Mouse (Mus musculus): ENCODE results near the gene Agtpbp1.
"Not testable (repeated sequence)": the region's sequence is repeated elsewhere in the genome, so short reads cannot be mapped to it uniquely, and the experiment has no call there.

The Agtpbp1 gene

GRCm38 (mm10) chr13:59481484-59481855 lies 103.6 kb downstream of the Agtpbp1 start:
- DNase-seq (ENCODE audit: low spot score in 2 of 2): no peak

- no peak for DNase-seq (ENCODE audit: low spot score in 2 of 2)
These were observed 104.2 kb downstream of the Agtpbp1 start for GRCm38 (mm10) chr13:59480599-59481483.

GRCm38 (mm10) chr13:59477928-59478327 lies 107.1 kb downstream of the Agtpbp1 start:
- not testable (repeated sequence) for DNase-seq (ENCODE audit: low spot score in 2 of 2)

GRCm38 (mm10) chr13:59477451-59477850 lies 107.6 kb downstream of the Agtpbp1 start:
- no peak for DNase-seq (ENCODE audit: low spot score in 2 of 2)

- no peak for DNase-seq (ENCODE audit: low spot score in 2 of 2)
These were observed 110.1 kb downstream of the Agtpbp1 start for GRCm38 (mm10) chr13:59474973-59475372.

GRCm38 (mm10) chr13:59473341-59473740 lies 111.7 kb downstream of the Agtpbp1 start:
- no peak for DNase-seq (ENCODE audit: low spot score in 2 of 2)

GRCm38 (mm10) chr13:59472222-59472621 lies 112.8 kb downstream of the Agtpbp1 start:
- no peak for DNase-seq (ENCODE audit: low spot score in 2 of 2)

GRCm38 (mm10) chr13:59469701-59470100 lies 115.3 kb downstream of the Agtpbp1 start:
- DNase-seq (ENCODE audit: low spot score in 2 of 2): no peak

GRCm38 (mm10) chr13:59468181-59468802 lies 116.7 kb downstream of the Agtpbp1 start:
- DNase-seq (ENCODE audit: low spot score in 2 of 2): no peak

- DNase-seq (ENCODE audit: low spot score in 2 of 2): peak; percentile 77 to 84
These were observed 117.4 kb downstream of the Agtpbp1 start for GRCm38 (mm10) chr13:59467591-59467990.

- no peak for DNase-seq (ENCODE audit: low spot score in 2 of 2)
These were observed 124.1 kb downstream of the Agtpbp1 start for GRCm38 (mm10) chr13:59460958-59461357.

- no peak for DNase-seq (ENCODE audit: low spot score in 2 of 2)
These were observed 128.8 kb downstream of the Agtpbp1 start for GRCm38 (mm10) chr13:59456203-59456602.

GRCm38 (mm10) chr13:59454001-59454785 lies 130.8 kb downstream of the Agtpbp1 start:
- no peak for DNase-seq (ENCODE audit: low spot score in 2 of 2)

GRCm38 (mm10) chr13:59453582-59453981 lies 131.4 kb downstream of the Agtpbp1 start:
- no peak for DNase-seq (ENCODE audit: low spot score in 2 of 2)

GRCm38 (mm10) chr13:59453045-59453444 lies 132.0 kb downstream of the Agtpbp1 start:
- no peak for DNase-seq (ENCODE audit: low spot score in 2 of 2)

- no peak for DNase-seq (ENCODE audit: low spot score in 2 of 2)
These were observed 134.2 kb downstream of the Agtpbp1 start for GRCm38 (mm10) chr13:59450840-59451239.

- no peak for DNase-seq (ENCODE audit: low spot score in 2 of 2)
These were observed 137.9 kb downstream of the Agtpbp1 start for GRCm38 (mm10) chr13:59447130-59447529.

- no peak for DNase-seq (ENCODE audit: low spot score in 2 of 2)
These were observed 139.8 kb downstream of the Agtpbp1 start for GRCm38 (mm10) chr13:59445179-59445578.

- DNase-seq (ENCODE audit: low spot score in 2 of 2): no peak
These were observed 140.7 kb downstream of the Agtpbp1 start for GRCm38 (mm10) chr13:59444371-59444770.

GRCm38 (mm10) chr13:59439683-59440082 lies 145.3 kb downstream of the Agtpbp1 start:
- DNase-seq (ENCODE audit: low spot score in 2 of 2): no peak

- no peak for DNase-seq (ENCODE audit: low spot score in 2 of 2)
These were observed 150.5 kb downstream of the Agtpbp1 start for GRCm38 (mm10) chr13:59434554-59434953.

All from right cerebral cortex, postnatal 10 days (tissue).